Mouse (Mus musculus): ENCODE results near the gene Elf2.
"Not testable (repeated sequence)": the region's sequence is repeated elsewhere in the genome, so short reads cannot be mapped to it uniquely, and the experiment has no call there.

Gene Elf2

DNA sequence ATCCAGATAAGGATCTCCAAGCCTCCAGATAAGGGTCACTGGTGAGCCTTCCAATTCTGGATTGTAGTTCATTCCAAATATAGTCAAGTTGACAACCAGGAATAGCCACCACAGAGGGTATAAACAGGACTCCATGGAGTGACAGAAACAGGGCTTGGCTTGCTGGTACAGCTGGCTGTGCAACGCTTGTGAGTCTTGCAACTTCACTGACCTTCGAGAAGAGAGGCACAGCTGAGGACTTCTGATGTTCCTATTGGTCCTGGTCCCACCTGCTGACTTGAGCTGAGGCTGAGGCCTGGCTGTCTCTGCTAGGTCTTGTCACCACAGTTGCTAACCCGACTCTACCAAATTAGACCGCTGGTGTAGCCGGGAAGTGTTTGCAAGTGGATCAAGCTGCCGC is 122.1 kb downstream of the Elf2 start:
- not testable (repeated sequence) for DNase-seq (ENCODE audit: low spot score in 2 of 2)

DNA sequence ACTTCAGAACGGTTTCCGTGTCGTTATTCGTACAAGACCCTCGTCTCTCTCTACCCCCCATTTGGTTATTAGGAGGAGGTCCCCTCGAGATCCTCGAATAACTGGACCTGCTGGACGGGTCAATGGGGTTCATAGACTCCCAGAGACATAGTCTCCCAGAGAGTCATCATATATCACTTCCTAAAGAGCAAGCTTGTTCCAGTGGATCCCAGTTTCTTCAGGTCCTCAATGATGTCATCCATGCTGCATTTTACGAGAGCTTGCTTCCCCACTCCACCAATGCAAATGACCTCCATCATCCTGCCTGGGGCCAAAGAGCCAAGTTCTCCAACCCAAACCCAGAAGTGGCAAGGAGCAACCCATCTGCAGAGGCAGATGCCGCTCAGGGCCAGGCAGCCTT is 124.1 kb downstream of the Elf2 start:
- DNase-seq (ENCODE audit: low spot score in 2 of 2), result not testable (repeated sequence)

DNA sequence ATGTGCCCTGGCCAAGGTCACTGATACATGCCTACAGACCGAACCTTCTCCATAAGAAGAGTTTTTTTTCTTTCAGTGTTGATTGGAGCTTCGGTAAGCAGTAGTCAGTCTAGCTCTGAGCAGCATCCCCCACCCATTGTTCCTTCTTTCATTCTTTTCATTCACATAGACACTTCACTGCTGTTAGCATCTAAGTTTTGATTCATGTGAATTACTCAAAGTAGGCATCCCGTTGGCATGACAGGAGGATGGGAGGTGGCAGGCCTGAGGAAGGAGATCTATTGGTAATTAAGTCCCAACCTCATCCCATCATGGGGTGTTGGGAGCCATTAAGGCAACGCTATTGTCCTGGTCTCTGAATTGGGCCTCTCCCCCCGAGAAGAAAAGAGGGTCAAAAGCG is 124.8 kb downstream of the Elf2 start:
- DNase-seq (ENCODE audit: low spot score in 2 of 2), result no peak

DNA sequence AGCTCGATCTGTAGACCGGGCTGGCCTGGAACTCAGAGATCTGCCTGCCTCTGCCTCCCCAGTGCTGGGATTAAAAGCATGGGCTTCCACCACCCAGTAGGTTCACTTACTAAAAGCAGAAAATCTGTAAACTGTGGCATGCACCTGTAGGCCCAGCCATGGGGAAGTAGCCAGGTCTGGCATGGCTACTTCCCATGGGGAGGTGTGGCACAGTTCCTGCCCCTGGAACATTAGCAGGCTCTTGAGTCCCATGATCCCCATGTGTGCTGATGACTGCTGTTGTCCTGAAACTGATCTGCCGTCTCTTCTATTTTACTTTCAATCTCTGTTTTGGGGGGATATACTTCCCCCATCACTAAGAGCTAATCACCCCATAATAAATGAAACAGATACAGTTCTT is 127.4 kb downstream of the Elf2 start:
- DNase-seq (ENCODE audit: low spot score in 2 of 2), result no peak

DNA sequence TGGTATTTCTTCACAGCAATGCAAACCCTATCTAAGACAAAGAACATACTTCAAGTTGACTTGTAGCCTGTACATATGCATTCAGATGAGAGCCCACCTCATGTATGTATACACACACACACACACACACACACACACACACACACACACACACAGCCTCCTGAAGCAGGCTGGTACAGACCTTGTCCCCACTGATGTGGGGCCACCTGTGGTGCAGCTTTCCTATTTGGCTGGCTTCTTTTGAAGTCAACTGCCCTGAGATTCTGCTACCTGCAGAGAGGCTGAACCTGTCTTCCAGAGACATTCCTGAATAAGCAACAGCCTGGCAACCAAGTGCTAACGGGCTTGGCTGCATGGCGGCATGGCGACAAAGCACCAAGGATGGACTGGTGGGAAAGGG is 130.0 kb downstream of the Elf2 start:
- DNase-seq (ENCODE audit: low spot score in 2 of 2), result no peak

DNA sequence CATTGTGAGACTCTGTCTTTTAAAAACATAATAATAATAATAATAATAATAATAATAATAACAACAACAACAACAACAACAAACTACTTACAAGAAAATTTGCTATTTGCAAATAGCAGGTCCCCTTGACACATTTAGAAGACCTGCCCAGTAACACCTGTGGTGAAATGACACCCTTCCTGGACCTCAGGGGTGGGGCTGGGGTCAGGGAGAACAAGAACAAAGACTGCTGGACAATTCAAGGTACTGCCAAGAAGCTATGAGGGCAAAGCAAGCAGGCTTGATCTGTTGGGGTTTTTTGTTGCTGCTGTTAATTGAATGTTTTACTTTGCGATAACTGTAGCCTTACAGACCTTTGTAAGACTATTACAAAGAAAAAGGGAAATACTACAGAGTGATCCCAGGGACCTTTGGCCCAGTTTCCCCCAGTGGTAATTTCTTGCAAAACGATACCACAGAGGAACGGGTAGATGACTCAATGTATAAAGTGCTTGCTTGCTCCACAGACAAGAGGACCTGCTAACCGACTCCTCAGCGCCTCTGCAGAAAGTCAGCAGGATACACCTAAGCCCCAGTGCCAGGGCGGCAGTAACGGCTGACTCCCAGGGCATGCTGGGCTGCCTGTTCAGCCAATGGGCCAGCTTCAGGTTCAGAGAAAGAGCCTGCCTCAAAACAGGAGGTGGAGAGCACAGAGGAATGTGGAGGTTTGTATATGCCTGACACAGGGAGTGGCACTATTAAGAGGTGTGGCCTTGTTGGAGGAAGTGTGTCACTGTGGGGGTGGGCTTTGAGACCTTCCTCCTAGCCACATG is 130.8 kb downstream of the Elf2 start:
- no peak for DNase-seq (ENCODE audit: low spot score in 2 of 2)

DNA sequence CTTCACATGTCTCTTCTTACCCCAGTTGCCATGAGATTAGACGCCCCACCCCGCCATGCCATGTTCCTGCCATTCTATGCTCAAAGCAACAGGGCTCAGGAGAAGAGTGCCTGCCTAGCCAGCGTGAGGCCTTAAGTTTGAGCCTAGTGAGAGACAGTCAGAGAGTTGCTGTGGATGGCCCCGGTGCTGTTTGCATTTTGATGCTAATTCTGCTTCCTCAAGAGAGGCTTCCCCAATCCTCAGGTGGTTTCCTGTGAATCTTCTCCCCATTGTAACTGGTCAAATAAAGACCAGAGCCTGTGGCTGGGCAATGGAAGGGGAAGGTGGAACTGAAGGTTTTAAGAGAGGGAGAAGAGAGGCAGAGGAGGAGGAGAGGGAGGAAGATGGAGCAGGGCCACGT is 131.8 kb downstream of the Elf2 start:
- DNase-seq (ENCODE audit: low spot score in 2 of 2), result no peak

DNA sequence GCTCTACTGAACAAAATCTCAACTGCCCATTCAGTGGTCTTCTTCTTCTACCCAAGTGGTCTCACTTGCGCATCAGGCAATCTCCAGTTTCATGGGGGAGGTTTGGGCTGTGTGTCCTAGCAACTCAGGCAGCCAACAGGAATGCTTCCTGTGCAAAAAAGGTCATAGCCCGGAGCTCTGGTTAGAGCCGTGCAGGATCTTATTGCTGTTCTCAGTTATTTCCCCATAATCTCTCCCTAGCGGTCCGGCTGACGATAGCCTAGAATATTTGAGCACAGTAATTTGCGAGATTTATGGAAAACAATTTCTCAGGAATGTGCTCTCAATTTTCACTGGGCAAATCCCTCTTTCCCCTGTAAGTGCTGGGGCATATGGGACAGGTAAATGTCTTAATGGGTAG is 133.9 kb downstream of the Elf2 start:
- no peak for DNase-seq (ENCODE audit: low spot score in 2 of 2)

DNA sequence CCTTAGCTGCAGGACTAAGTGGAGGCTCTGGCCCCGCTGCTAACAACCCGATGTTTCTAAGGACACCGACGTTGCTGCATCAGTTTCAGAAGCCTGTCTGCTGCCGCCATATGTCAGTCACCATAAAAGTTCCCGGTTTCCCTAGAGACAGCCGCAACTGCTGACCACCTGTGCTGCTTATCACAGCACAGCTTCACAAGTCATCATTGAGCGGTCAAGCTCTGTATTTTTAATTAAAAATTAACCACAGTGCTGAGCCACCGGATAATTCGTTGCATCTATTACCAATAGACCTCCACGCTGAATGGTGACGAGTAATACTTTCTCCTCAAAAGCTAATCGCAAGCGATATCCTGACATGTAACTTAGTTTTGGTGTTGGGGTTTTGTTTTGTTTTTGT is 135.6 kb downstream of the Elf2 start:
- DNase-seq (ENCODE audit: low spot score in 2 of 2), result no peak

DNA sequence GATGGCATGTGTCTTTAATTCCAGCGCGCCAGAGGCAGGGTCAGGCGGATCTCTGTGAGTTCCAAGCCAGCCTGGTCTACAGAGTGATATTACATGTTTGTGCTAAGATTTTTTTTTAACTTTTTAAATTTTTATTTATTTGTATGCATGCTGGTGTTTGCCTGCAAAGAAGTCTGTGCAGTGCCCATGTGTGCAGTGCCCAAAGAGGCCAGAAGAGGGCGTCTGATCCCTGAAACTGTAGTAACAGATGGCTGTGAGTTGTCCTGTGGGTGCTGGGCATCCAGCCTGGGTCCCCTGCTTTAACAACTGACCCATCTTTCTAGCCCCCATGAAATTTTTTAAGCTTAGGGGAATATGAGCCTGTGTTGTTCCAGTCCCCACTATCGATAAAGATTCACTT is 136.0 kb downstream of the Elf2 start:
- no peak for DNase-seq (ENCODE audit: low spot score in 2 of 2)

DNA sequence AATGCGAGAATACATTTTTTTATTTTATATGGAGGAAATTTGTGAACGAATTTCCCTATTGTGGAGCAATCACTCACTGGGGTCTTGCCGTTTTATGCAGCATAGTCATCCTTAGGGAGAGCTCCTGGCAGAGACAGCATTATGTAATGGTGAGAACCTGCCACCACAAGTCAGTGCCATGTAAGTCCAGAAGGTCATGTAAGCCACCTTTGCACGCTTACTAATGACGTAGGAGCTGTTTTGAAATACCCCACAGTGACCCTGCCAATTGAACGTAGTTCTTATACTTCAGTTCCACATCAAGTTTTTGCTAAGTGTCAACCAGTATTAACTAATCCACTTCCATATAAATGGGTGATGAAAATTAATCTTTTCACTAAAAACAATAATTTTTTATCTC is 136.6 kb downstream of the Elf2 start:
- no peak for DNase-seq (ENCODE audit: low spot score in 2 of 2)

Measured in urinary bladder, postnatal 4 days (tissue).